Mouse (Mus musculus) midbrain, embryonic 13.5 days (tissue): ENCODE results near the gene Opa1. TPM values are rescaled to one million over a fixed set of nuclear protein-coding genes. Genes with fewer than 3 reads are reported as not detected.

Experiments
- ATAC-seq: fragments of 200-750 bp; cut with Nextera tagmentation; 2 replicates; pipeline ENCODE4 v1.8.0; 2017; ENCODE audit warnings: mild to moderate bottlenecking, moderate TSS enrichment, moderate library complexity
- H3K27ac ChIP-seq: fragments of 300-500 bp; sonication (generic); 2 replicates; pipeline ENCODE4 v1.5.1; 2015; ENCODE audit warnings: inconsistent platforms, mild to moderate bottlenecking, moderate library complexity
- H3K27me3 ChIP-seq: fragments of 300-500 bp; sonication (generic); 2 replicates; pipeline ENCODE4 v1.6.1; 2015; ENCODE audit warnings: mild to moderate bottlenecking, inconsistent platforms
- H3K36me3 ChIP-seq: fragments of 300-500 bp; sonication (generic); 2 replicates; pipeline ENCODE4 v1.6.1; 2015; ENCODE audit warnings: mild to moderate bottlenecking, inconsistent platforms
- H3K4me1 ChIP-seq: fragments of 300-500 bp; sonication (generic); replicated peaks from 2 replicates; pipeline ENCODE4 v1.6.1; 2015; ENCODE audit warnings: inconsistent platforms
- H3K4me2 ChIP-seq: fragments of 300-500 bp; sonication (generic); replicated peaks from 2 replicates; pipeline ENCODE4 v1.6.1; 2015; ENCODE audit warnings: moderate library complexity, mild to moderate bottlenecking, inconsistent platforms
- H3K4me3 ChIP-seq: fragments of 300-500 bp; sonication (generic); replicated peaks from 2 replicates; pipeline ENCODE4 v1.5.1; 2015; ENCODE audit warnings: mild to moderate bottlenecking, inconsistent platforms
- H3K9ac ChIP-seq: fragments of 300-500 bp; sonication (generic); replicated peaks from 2 replicates; pipeline ENCODE4 v1.6.1; 2015; ENCODE audit warnings: mild to moderate bottlenecking, inconsistent platforms
- H3K9me3 ChIP-seq: fragments of 300-500 bp; sonication (generic); 2 replicates; pipeline ENCODE4 v1.6.1; 2016; ENCODE audit warnings: mild to moderate bottlenecking, inconsistent platforms
- WGBS: fragments of 180-500 bp; shearing (Covaris S2); methylation state at CpG from one replicate; pipeline ENCODE4 v1.1.7; 2015; 5-methylcytosine and 5-hydroxymethylcytosine counted together
- polyA plus RNA-seq: library from polyadenylated mRNA; unstranded; fragments of >200 nt; fragmentation: Nextera tagmentation; extraction: Ambion mirVana; gene quantifications from 2 replicates; pipeline ENCODE4 v1.2.1, GENCODE M21; 2015

Gene Opa1
- 42.0 and 47.8 TPM in 2 replicates for polyA plus RNA-seq

GRCm38 (mm10) chr16:29579167-29579786 is at the start of gene Opa1:
Opa1 (plus strand) TSS chr16:29579334.
- Histone ChIP-seq H3K36me3 (no peaks in the 10 kb centered on the region), H3K4me3 (peak within 1 kb of the TSS; percentile 96)
- 0% methylated on average over 39 of the region's 39 CpGs for WGBS

GRCm38 (mm10) chr16:29533641-29534040 is 45.5 kb upstream of the Opa1 start:
- Histone ChIP-seq H3K27me3 (no peaks in the 10 kb centered on the region), H3K4me3 (no peak overlapping the region), H3K9ac (no peak overlapping the region), H3K9me3 (no peaks in the 10 kb centered on the region), H3K27ac (no peak overlapping the region), H3K36me3 (no peaks in the 10 kb centered on the region), H3K4me1 (0 out of 2 replicates have a peak, but pooled peaks cover 5% of the 10 kb centered on the region), H3K4me2 (no peak overlapping the region)
- WGBS, result 87% methylated on average over 6 of the region's 6 CpGs
- ATAC-seq, result no peak

More at GRCm38 (mm10) chr16:29579167-29579786, at the start of gene Opa1:
- peak; percentile 99 for ATAC-seq
- H3K4me2 ChIP-seq, result peak within 1 kb of the TSS; percentile 96
- no peaks in the 10 kb centered on the region for H3K27me3 ChIP-seq
- H3K9me3 ChIP-seq, result no peaks in the 10 kb centered on the region
- H3K9ac ChIP-seq, result peak within 1 kb of the TSS; percentile 91
- peaks cover 16% of the 10 kb centered on the region for H3K4me1 ChIP-seq
- H3K27ac ChIP-seq, result peak within 1 kb of the TSS; percentile 68; the same call in 1 of the 2 replicates

GRCm38 (mm10) chr16:29535866-29536265 is 43.3 kb upstream of the Opa1 start:
- ATAC-seq, result no peak
- WGBS, result 86% methylated on average over 4 of the region's 4 CpGs
- no peak overlapping the region for H3K27ac ChIP-seq
- no peak overlapping the region for H3K4me2 ChIP-seq
- 0 out of 2 replicates have a peak, but pooled peaks cover 5% of the 10 kb centered on the region for H3K4me1 ChIP-seq
- H3K36me3 ChIP-seq, result no peaks in the 10 kb centered on the region
- H3K9me3 ChIP-seq, result no peaks in the 10 kb centered on the region
- no peak overlapping the region for H3K4me3 ChIP-seq
- H3K9ac ChIP-seq, result no peak overlapping the region
- H3K27me3 ChIP-seq, result no peaks in the 10 kb centered on the region

GRCm38 (mm10) chr16:29536411-29537204 is 42.5 kb upstream of the Opa1 start:
- H3K4me2 ChIP-seq, result no peak overlapping the region
- 0 out of 2 replicates have a peak, but pooled peaks have one; percentile 53 for ATAC-seq
- H3K4me3 ChIP-seq, result no peak overlapping the region
- no peaks in the 10 kb centered on the region for H3K27me3 ChIP-seq
- no peak overlapping the region for H3K9ac ChIP-seq
- H3K36me3 ChIP-seq, result no peaks in the 10 kb centered on the region
- no peak overlapping the region for H3K27ac ChIP-seq
- WGBS, result 74% methylated on average over 15 of the region's 15 CpGs
- H3K9me3 ChIP-seq, result no peaks in the 10 kb centered on the region
- 0 out of 2 replicates have a peak, but pooled peaks cover 5% of the 10 kb centered on the region for H3K4me1 ChIP-seq

GRCm38 (mm10) chr16:29539906-29540305 is 39.2 kb upstream of the Opa1 start:
- Histone ChIP-seq H3K27me3 (no peaks in the 10 kb centered on the region), H3K4me1 (0 out of 2 replicates have a peak, but pooled peaks cover 5% of the 10 kb centered on the region), H3K9ac (no peak overlapping the region), H3K4me2 (no peak overlapping the region), H3K27ac (no peak overlapping the region), H3K4me3 (no peak overlapping the region), H3K9me3 (no peaks in the 10 kb centered on the region), H3K36me3 (no peaks in the 10 kb centered on the region)
- ATAC-seq, result no peak

- Histone ChIP-seq H3K27me3 (no peaks in the 10 kb centered on the region), H3K27ac (no peak overlapping the region), H3K9ac (no peak overlapping the region), H3K4me1 (0 out of 2 replicates have a peak, but pooled peaks cover 5% of the 10 kb centered on the region), H3K4me3 (no peak overlapping the region), H3K36me3 (no peaks in the 10 kb centered on the region), H3K9me3 (no peaks in the 10 kb centered on the region), H3K4me2 (no peak overlapping the region)
- no peak for ATAC-seq
- 79% methylated on average over 11 of the region's 11 CpGs for WGBS
Observed at GRCm38 (mm10) chr16:29541261-29541683, 37.9 kb upstream of the Opa1 start.

GRCm38 (mm10) chr16:29544829-29545228 is 34.3 kb upstream of the Opa1 start, which contains the start of gene Atp13a4:
Atp13a4 (minus strand) TSS chr16:29544864.
- Histone ChIP-seq H3K36me3 (no peaks in the 10 kb centered on the region), H3K9ac (no peak within 1 kb of the TSS), H3K4me2 (no peak within 1 kb of the TSS), H3K27ac (no peak within 1 kb of the TSS), H3K4me1 (no peaks in the 10 kb centered on the region), H3K9me3 (no peaks in the 10 kb centered on the region), H3K4me3 (no peak within 1 kb of the TSS), H3K27me3 (no peaks in the 10 kb centered on the region)
- WGBS, result 91% methylated on average over 11 of the region's 11 CpGs
- ATAC-seq, result no peak

- Histone ChIP-seq H3K27me3 (peaks cover 9% of the 10 kb centered on the region), H3K4me1 (no peaks in the 10 kb centered on the region), H3K27ac (no peak overlapping the region), H3K4me2 (no peak overlapping the region), H3K36me3 (no peaks in the 10 kb centered on the region), H3K4me3 (no peak overlapping the region), H3K9me3 (no peaks in the 10 kb centered on the region), H3K9ac (no peak overlapping the region)
- WGBS, result 82% methylated on average over 5 of the region's 5 CpGs
- ATAC-seq, result no peak
Observed at GRCm38 (mm10) chr16:29559667-29560066, 19.5 kb upstream of the Opa1 start.

- Histone ChIP-seq H3K4me2 (no peak overlapping the region), H3K27ac (no peak overlapping the region), H3K9me3 (no peaks in the 10 kb centered on the region), H3K36me3 (no peaks in the 10 kb centered on the region), H3K4me3 (no peak overlapping the region), H3K27me3 (peaks cover 9% of the 10 kb centered on the region), H3K9ac (no peak overlapping the region), H3K4me1 (no peaks in the 10 kb centered on the region)
- peak; percentile 34; the same call in 1 of the 2 replicates for ATAC-seq
- 57% methylated on average over 10 of the region's 10 CpGs for WGBS
Observed at GRCm38 (mm10) chr16:29560454-29560853, 18.7 kb upstream of the Opa1 start.

- Histone ChIP-seq H3K4me2 (no peak overlapping the region), H3K36me3 (no peaks in the 10 kb centered on the region), H3K27ac (no peak overlapping the region), H3K4me3 (no peak overlapping the region), H3K9ac (no peak overlapping the region), H3K27me3 (peaks cover 9% of the 10 kb centered on the region), H3K4me1 (no peaks in the 10 kb centered on the region), H3K9me3 (no peaks in the 10 kb centered on the region)
- WGBS, result 8% methylated on average over 7 of the region's 7 CpGs
- peak; percentile 53; the same call in 1 of the 2 replicates for ATAC-seq
Observed at GRCm38 (mm10) chr16:29560869-29561268, 18.3 kb upstream of the Opa1 start.

- Histone ChIP-seq H3K9me3 (no peaks in the 10 kb centered on the region), H3K36me3 (no peaks in the 10 kb centered on the region), H3K9ac (no peak overlapping the region), H3K27me3 (no peaks in the 10 kb centered on the region), H3K4me2 (no peak overlapping the region), H3K4me1 (no peaks in the 10 kb centered on the region), H3K27ac (no peak overlapping the region), H3K4me3 (no peak overlapping the region)
- ATAC-seq, result no peak
- WGBS, result 82% methylated on average over 4 of the region's 4 CpGs
Observed at GRCm38 (mm10) chr16:29574013-29574412, 5.1 kb upstream of the Opa1 start.

- H3K27me3 ChIP-seq, result no peaks in the 10 kb centered on the region
- WGBS, result 10% methylated on average over 5 of the region's 5 CpGs
- peaks cover 9% of the 10 kb centered on the region for H3K4me1 ChIP-seq
- no peak overlapping the region for H3K9ac ChIP-seq
- H3K4me2 ChIP-seq, result no peak overlapping the region
- no peak overlapping the region for H3K4me3 ChIP-seq
- no peaks in the 10 kb centered on the region for H3K36me3 ChIP-seq
- ATAC-seq, result no peak
- no peaks in the 10 kb centered on the region for H3K9me3 ChIP-seq
- H3K27ac ChIP-seq, result no peak overlapping the region
Observed at GRCm38 (mm10) chr16:29575620-29576019, 3.5 kb upstream of the Opa1 start.
